Mouse (Mus musculus) duodenum, adult 2 months (tissue): ENCODE measurements around the gene Gm14147. TPM values are rescaled to one million over a fixed set of nuclear protein-coding genes. Genes with fewer than 3 reads are reported as not detected.

Source experiments
- polyA plus RNA-seq: library from polyadenylated mRNA; depleted of rRNA; stranded (reverse); fragments of >200 nt; gene quantifications from 2 replicates; pipeline ENCODE4 v1.2.3, GENCODE M21; 2012; ENCODE audit warnings: low replicate concordance; rRNA removed

Gm14147 gene
- not detected in 2 replicates for polyA plus RNA-seq

DNA sequence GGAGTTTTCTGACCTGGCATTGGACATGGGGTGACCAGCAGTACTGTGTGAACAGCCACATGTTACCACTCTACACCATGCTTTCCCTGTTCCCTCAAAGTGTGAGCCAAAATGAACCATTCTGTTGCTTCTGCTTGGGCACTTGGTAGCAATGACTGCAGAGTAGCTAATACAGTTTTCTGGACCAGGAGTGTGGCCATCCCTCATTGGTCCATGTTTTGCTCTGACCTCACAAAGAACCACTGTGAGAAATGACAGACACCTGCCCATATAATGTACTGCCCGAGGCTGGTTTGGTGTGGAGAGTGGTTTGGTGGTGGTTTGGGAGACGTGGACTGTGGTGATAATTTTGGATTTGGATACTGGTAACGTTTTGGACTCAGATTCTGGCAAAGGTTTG lies at the start of gene Gm14147:
Gene Gm14147 (plus strand): TSS at position 301 of the 400 bp plus-strand sequence.

DNA sequence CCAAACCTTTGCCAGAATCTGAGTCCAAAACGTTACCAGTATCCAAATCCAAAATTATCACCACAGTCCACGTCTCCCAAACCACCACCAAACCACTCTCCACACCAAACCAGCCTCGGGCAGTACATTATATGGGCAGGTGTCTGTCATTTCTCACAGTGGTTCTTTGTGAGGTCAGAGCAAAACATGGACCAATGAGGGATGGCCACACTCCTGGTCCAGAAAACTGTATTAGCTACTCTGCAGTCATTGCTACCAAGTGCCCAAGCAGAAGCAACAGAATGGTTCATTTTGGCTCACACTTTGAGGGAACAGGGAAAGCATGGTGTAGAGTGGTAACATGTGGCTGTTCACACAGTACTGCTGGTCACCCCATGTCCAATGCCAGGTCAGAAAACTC lies 5.8 kb upstream of the Gm14147 start, which contains the start of gene Gm14151:
Gene Gm14151 (minus strand): TSS at position 101 of the 400 bp plus-strand sequence.

Other genes starting within 250 kb of the Gm14147 start
- 37.9 and 106 TPM in 2 replicates for gene Abhd12, start 193.5 kb upstream of the Gm14147 start, polyA plus RNA-seq
- gene Gins1, start 192.8 kb upstream of the Gm14147 start, polyA plus RNA-seq, result 0.74 and 1.1 TPM in 2 replicates
- 0.20 and 1.1 TPM in 2 replicates for gene Ninl, start 58.9 kb upstream of the Gm14147 start, polyA plus RNA-seq
- 0.36 and 0.89 TPM in 2 replicates for gene Nanp, start 58.8 kb upstream of the Gm14147 start, polyA plus RNA-seq
- gene Gm14151, start 5.9 kb upstream of the Gm14147 start, polyA plus RNA-seq, result not detected in 2 replicates